Mouse (Mus musculus): ENCODE data around the gene Las1l. TPM values are rescaled to one million over a fixed set of nuclear protein-coding genes. Genes with fewer than 3 reads are reported as not detected.
"Not testable (repeated sequence)": the region's sequence is repeated elsewhere in the genome, so short reads cannot be mapped to it uniquely, and the experiment has no call there.

The Las1l gene
- 56.3 and 62.0 TPM in 2 replicates for polyA plus RNA-seq (2015; fragmentation: Nextera tagmentation; extraction: Ambion mirVana)

GRCm38 (mm10) chrX:95956497-95957293 lies at the start of gene Las1l:
TSS of gene Las1l (minus strand) at chrX:95956962.
- H3K4me1 ChIP-seq = no peaks in the 10 kb centered on the region
- WGBS = 24% methylated on average over 42 of the region's 42 CpGs
- H3K27me3 ChIP-seq (replicated peaks) = no peaks in the 10 kb centered on the region
- 0 out of 2 replicates have a peak within 1 kb of the TSS, but pooled peaks have one; percentile 34 for H3K9ac ChIP-seq
- H3K36me3 ChIP-seq = no peaks in the 10 kb centered on the region
- no peaks in the 10 kb centered on the region for H3K9me3 ChIP-seq
- H3K27ac ChIP-seq = peak within 1 kb of the TSS; percentile 44; the same call in 1 of the 2 replicates
- ATAC-seq (ENCODE audit: insufficient read depth, low FRiP score, low read depth) = peak; percentile 100
- peak within 1 kb of the TSS; percentile 58 for H3K4me3 ChIP-seq (replicated peaks)
- H3K4me2 ChIP-seq = peak within 1 kb of the TSS; percentile 54

GRCm38 (mm10) chrX:96006395-96006794 lies 49.6 kb upstream of the Las1l start:
- H3K4me3 ChIP-seq (replicated peaks) = no peak overlapping the region
- 68% methylated on average over 6 of the region's 6 CpGs for WGBS
- ATAC-seq (ENCODE audit: insufficient read depth, low FRiP score, low read depth) = no peak
- H3K27ac ChIP-seq = no peak overlapping the region
- H3K4me1 ChIP-seq = no peaks in the 10 kb centered on the region
- no peaks in the 10 kb centered on the region for H3K27me3 ChIP-seq (replicated peaks)
- H3K9me3 ChIP-seq = no peaks in the 10 kb centered on the region
- no peak overlapping the region for H3K4me2 ChIP-seq
- no peak overlapping the region for H3K9ac ChIP-seq
- no peaks in the 10 kb centered on the region for H3K36me3 ChIP-seq

GRCm38 (mm10) chrX:95999601-96000000 lies 42.8 kb upstream of the Las1l start:
- no peak overlapping the region for H3K9ac ChIP-seq
- H3K36me3 ChIP-seq = no peaks in the 10 kb centered on the region
- WGBS = 72% methylated on average over 6 of the region's 6 CpGs
- no peak for ATAC-seq (ENCODE audit: insufficient read depth, low FRiP score, low read depth)
- no peak overlapping the region for H3K27ac ChIP-seq
- H3K4me1 ChIP-seq = no peaks in the 10 kb centered on the region
- H3K27me3 ChIP-seq (replicated peaks) = no peaks in the 10 kb centered on the region
- no peaks in the 10 kb centered on the region for H3K9me3 ChIP-seq
- no peak overlapping the region for H3K4me2 ChIP-seq
- H3K4me3 ChIP-seq (replicated peaks) = no peak overlapping the region

GRCm38 (mm10) chrX:95993206-95993605 lies 36.4 kb upstream of the Las1l start:
- H3K4me2 ChIP-seq = no peak overlapping the region
- H3K36me3 ChIP-seq = no peaks in the 10 kb centered on the region
- no peaks in the 10 kb centered on the region for H3K4me1 ChIP-seq
- no peak overlapping the region for H3K27ac ChIP-seq
- ATAC-seq (ENCODE audit: insufficient read depth, low FRiP score, low read depth) = no peak
- WGBS = 62% methylated on average over 3 of the region's 3 CpGs
- H3K9me3 ChIP-seq = no peaks in the 10 kb centered on the region
- no peak overlapping the region for H3K4me3 ChIP-seq (replicated peaks)
- no peak overlapping the region for H3K9ac ChIP-seq
- no peaks in the 10 kb centered on the region for H3K27me3 ChIP-seq (replicated peaks)

GRCm38 (mm10) chrX:95969936-95970335 lies 13.2 kb upstream of the Las1l start:
- ATAC-seq (ENCODE audit: insufficient read depth, low FRiP score, low read depth) = no peak
- H3K27ac ChIP-seq = no peak overlapping the region
- H3K4me1 ChIP-seq = no peaks in the 10 kb centered on the region
- H3K9ac ChIP-seq = no peak overlapping the region
- H3K27me3 ChIP-seq (replicated peaks) = no peaks in the 10 kb centered on the region
- no peak overlapping the region for H3K4me2 ChIP-seq
- H3K4me3 ChIP-seq (replicated peaks) = no peak overlapping the region
- WGBS = 89% methylated on average over 9 of the region's 9 CpGs
- no peaks in the 10 kb centered on the region for H3K9me3 ChIP-seq
- no peaks in the 10 kb centered on the region for H3K36me3 ChIP-seq

GRCm38 (mm10) chrX:95969116-95969515 lies 12.4 kb upstream of the Las1l start:
- Histone ChIP-seq H3K4me2 (no peak overlapping the region), H3K4me3 (replicated peaks) (no peak overlapping the region), H3K9me3 (no peaks in the 10 kb centered on the region), H3K27ac (no peak overlapping the region), H3K36me3 (no peaks in the 10 kb centered on the region), H3K4me1 (no peaks in the 10 kb centered on the region), H3K9ac (no peak overlapping the region), H3K27me3 (replicated peaks) (no peaks in the 10 kb centered on the region)
- WGBS = 42% methylated on average over 6 of the region's 6 CpGs
- ATAC-seq (ENCODE audit: insufficient read depth, low FRiP score, low read depth) = no peak

GRCm38 (mm10) chrX:95968594-95968965 lies 11.8 kb upstream of the Las1l start:
- no peaks in the 10 kb centered on the region for H3K36me3 ChIP-seq
- H3K9ac ChIP-seq = no peak overlapping the region
- H3K27ac ChIP-seq = no peak overlapping the region
- WGBS = 22% methylated on average over 6 of the region's 6 CpGs
- ATAC-seq (ENCODE audit: insufficient read depth, low FRiP score, low read depth) = peak; percentile 91
- no peaks in the 10 kb centered on the region for H3K27me3 ChIP-seq (replicated peaks)
- H3K4me3 ChIP-seq (replicated peaks) = peak overlapping the region; percentile 42
- H3K4me1 ChIP-seq = no peaks in the 10 kb centered on the region
- H3K9me3 ChIP-seq = no peaks in the 10 kb centered on the region
- H3K4me2 ChIP-seq = peak overlapping the region; percentile 64

- H3K27ac ChIP-seq = no peak overlapping the region
- WGBS = 20% methylated on average over 28 of the region's 28 CpGs
- H3K9me3 ChIP-seq = no peaks in the 10 kb centered on the region
- H3K36me3 ChIP-seq = no peaks in the 10 kb centered on the region
- no peak overlapping the region for H3K9ac ChIP-seq
- peak overlapping the region; percentile 64 for H3K4me2 ChIP-seq
- no peaks in the 10 kb centered on the region for H3K4me1 ChIP-seq
- ATAC-seq (ENCODE audit: insufficient read depth, low FRiP score, low read depth) = peak; percentile 80
- peak overlapping the region; percentile 42 for H3K4me3 ChIP-seq (replicated peaks)
- H3K27me3 ChIP-seq (replicated peaks) = no peaks in the 10 kb centered on the region
These were observed 11.3 kb upstream of the Las1l start for GRCm38 (mm10) chrX:95967847-95968593.

- WGBS = 63% methylated on average over 6 of the region's 6 CpGs
- Histone ChIP-seq H3K9ac (no peak overlapping the region), H3K27me3 (replicated peaks) (no peaks in the 10 kb centered on the region), H3K27ac (no peak overlapping the region), H3K4me2 (no peak overlapping the region), H3K4me1 (no peaks in the 10 kb centered on the region), H3K36me3 (no peaks in the 10 kb centered on the region), H3K9me3 (no peaks in the 10 kb centered on the region), H3K4me3 (replicated peaks) (no peak overlapping the region)
- ATAC-seq (ENCODE audit: insufficient read depth, low FRiP score, low read depth) = no peak
These were observed 8.3 kb upstream of the Las1l start for GRCm38 (mm10) chrX:95965036-95965435.

GRCm38 (mm10) chrX:95963366-95963765 lies 6.6 kb upstream of the Las1l start:
- no peak for ATAC-seq (ENCODE audit: insufficient read depth, low FRiP score, low read depth)
- WGBS = 77% methylated on average over 2 of the region's 2 CpGs
- H3K27ac ChIP-seq = no peak overlapping the region
- no peaks in the 10 kb centered on the region for H3K36me3 ChIP-seq
- no peak overlapping the region for H3K4me2 ChIP-seq
- H3K4me1 ChIP-seq = no peaks in the 10 kb centered on the region
- H3K27me3 ChIP-seq (replicated peaks) = no peaks in the 10 kb centered on the region
- H3K9ac ChIP-seq = no peak overlapping the region
- H3K9me3 ChIP-seq = no peaks in the 10 kb centered on the region
- H3K4me3 ChIP-seq (replicated peaks) = no peak overlapping the region

GRCm38 (mm10) chrX:95957461-95957860 lies 699 bp upstream of the Las1l start:
- not testable (repeated sequence) for H3K36me3 ChIP-seq; H3K27ac ChIP-seq; ATAC-seq (ENCODE audit: insufficient read depth, low FRiP score, low read depth); H3K9me3 ChIP-seq; H3K4me1 ChIP-seq; H3K27me3 ChIP-seq (replicated peaks); H3K9ac ChIP-seq
- WGBS = 33% methylated on average over 11 of the region's 11 CpGs
- H3K4me3 ChIP-seq (replicated peaks) = peak overlapping the region; percentile 58
- peak overlapping the region; percentile 47 for H3K4me2 ChIP-seq

GRCm38 (mm10) chrX:95950776-95951175 lies 6.0 kb downstream of the Las1l start:
- no peaks in the 10 kb centered on the region for H3K4me1 ChIP-seq
- H3K9ac ChIP-seq = no peak overlapping the region
- H3K9me3 ChIP-seq = no peaks in the 10 kb centered on the region
- no peak overlapping the region for H3K4me3 ChIP-seq (replicated peaks)
- 50% methylated on average over 3 of the region's 3 CpGs for WGBS
- H3K4me2 ChIP-seq = no peak overlapping the region
- no peaks in the 10 kb centered on the region for H3K36me3 ChIP-seq
- no peak; the same call in 1 of the 2 replicates for ATAC-seq (ENCODE audit: insufficient read depth, low FRiP score, low read depth)
- H3K27ac ChIP-seq = no peak overlapping the region
- H3K27me3 ChIP-seq (replicated peaks) = no peaks in the 10 kb centered on the region
